Mouse (Mus musculus): Measurements from ENCODE around the gene Ear2. TPM values are rescaled to one million over a fixed set of nuclear protein-coding genes. Genes with fewer than 3 reads are reported as not detected.
"Not testable (repeated sequence)": the region's sequence is repeated elsewhere in the genome, so short reads cannot be mapped to it uniquely, and the experiment has no call there.

Ear2 gene
- total RNA-seq (2021): under 1 TPM in 1 of 2 experiments, not detected in 1; 0.89 TPM

DNA sequence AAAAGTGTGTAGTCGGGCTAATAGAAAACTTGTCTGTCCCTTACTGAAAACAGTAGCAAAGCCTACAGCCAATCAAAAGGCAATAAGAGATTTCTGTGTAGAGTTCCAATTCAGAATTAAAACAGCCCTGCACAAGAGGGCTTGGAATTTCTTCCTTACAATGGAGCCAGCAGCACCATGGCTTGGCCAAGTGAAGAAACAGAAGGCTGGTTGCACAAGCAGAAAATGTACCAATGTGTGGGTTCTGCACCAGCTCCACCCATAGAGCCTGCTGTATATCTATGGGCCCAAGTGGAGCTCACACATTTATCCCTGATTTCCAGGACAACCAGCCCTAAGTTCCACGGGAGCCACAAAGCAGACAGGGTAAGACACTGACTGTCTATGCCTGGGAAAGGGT lies at the start of gene Ear2:
TSS of gene Ear2 (plus strand) at position 301 of the 400 bp plus-strand sequence.
- intact Hi-C loops (cut with DNase I); DNase-seq: not testable (repeated sequence)

DNA sequence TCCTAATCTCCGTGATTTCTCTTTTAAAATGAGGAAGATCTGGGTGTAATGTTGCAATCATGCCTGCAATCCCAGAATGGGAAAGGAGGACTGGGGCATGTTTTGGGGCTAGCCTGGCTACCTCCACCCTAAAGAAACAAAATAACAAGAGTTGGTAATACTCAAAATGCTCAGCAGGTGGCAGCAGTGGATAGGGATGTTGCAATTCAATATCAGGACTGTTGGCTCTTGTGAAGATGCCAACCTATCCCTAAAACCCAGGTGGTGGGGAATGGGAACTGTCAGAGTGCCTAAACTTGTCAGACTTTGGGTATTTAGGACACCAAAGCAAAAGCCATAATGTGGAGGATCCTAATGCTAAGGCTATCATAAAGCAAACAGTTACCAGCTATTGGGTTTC lies 34.6 kb upstream of the Ear2 start:
- DNase-seq: peak in 1 of 2 experiments; percentile 2
- intact Hi-C loops (cut with DNase I): not testable (repeated sequence)

DNA sequence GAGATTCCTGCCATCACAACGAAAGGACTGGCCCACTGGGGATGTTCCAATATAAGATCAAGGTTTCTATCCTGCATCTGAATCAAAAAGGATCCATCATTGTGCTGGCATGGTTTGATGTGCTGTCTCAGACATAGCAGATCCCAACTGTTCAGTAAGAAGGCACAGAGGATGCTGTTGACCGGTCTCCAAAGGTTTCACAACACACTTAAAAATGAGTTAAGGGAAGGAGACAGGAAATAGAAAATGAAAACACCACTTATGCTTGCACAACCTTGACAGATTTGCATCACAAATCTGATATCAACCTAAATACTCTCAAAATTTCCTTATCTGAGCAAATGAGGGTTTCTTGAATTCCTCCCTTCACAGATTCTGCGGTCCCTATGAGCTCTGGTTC lies 31.9 kb upstream of the Ear2 start:
- intact Hi-C loops (cut with DNase I); DNase-seq: not testable (repeated sequence)

- intact Hi-C loops (cut with DNase I); DNase-seq: not testable (repeated sequence)
Measured at GRCm38 (mm10) chr14:44077785-44078341, 24.6 kb upstream of the Ear2 start.

DNA sequence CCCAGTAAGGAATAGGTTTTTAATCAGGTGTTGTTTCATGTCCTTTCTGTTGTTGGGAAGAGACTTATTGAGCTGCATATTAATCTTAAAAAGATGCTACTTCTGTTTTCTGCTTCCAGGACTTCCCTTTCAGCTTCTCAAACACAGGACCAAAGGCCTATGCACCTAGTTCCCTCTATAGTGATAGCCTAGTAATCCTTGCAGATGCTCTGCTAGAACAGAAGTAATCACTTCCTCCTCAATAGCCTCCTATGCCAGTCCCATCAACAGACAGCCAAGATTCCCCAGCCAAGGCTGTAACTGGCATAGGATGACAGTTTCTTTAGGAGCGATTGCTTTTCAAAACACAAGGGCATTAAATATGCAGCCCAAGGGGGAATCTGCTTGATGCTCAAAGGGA lies 15.9 kb upstream of the Ear2 start:
- DNase-seq; intact Hi-C loops (cut with DNase I): not testable (repeated sequence)

DNA sequence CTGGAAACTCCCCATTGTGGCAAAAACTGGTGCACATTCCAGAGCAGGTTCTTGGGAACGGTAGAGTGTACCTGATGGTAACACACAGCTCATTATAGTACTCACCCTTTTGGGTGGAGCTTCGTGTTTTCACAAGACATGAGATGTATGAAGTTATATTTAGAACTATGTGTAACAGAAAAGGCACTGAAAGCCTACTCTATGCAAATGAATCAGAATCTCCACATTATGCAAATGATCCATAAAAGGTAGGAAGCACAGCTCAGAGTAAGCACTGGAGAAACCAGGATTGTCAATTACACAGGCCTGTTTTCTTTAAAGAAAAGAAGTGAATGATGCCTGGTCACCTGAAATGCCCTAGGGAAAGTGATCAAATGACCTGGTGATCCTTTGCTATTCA lies 14.9 kb upstream of the Ear2 start:
- not testable (repeated sequence) for DNase-seq

DNA sequence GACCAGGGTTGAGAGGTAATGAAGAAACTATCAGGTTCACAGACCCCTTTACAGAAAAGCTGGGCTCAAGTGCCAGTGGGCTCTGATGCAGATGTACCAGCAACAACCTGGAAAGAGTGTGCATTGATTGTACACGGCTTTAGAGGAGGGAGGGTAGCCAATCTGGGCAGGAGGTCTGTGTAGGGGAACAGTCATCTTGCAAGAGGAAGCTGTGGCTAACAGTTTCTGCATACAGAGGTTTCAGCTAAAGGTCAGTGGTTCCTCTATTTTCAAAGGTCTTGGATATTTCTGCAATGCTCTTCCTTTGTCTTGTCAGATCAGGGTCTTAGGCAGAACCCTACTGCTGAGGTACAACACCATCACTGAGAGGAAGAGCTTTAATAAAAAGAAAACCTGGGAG lies 10.9 kb upstream of the Ear2 start:
- intact Hi-C loops (cut with DNase I): not testable (repeated sequence)
- peak in 1 of 2 experiments; percentile 2 for DNase-seq

More for the DNA sequence above, 14.9 kb upstream of the Ear2 start:
- intact Hi-C loops (cut with DNase I): not testable (repeated sequence)

DNA sequence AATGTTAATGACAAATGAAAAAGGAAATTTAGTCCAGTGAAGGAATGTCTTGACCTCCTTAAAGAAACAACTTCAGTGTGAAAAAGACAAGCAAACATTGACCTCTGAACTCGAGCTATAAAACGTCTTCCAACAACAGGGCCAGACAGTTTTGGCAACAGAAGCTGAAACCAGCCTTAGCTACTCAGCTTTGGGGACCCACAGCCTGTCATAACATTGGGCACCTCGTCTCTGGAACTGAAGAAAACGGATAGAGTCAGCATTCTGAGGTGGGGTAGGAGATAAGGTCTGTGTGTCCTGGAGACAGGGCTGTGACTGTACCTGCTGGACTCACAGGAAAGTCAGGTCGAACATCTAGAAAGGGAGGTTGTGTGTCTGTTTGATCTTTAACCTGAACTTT lies 8.0 kb upstream of the Ear2 start:
- DNase-seq; intact Hi-C loops (cut with DNase I): not testable (repeated sequence)

DNA sequence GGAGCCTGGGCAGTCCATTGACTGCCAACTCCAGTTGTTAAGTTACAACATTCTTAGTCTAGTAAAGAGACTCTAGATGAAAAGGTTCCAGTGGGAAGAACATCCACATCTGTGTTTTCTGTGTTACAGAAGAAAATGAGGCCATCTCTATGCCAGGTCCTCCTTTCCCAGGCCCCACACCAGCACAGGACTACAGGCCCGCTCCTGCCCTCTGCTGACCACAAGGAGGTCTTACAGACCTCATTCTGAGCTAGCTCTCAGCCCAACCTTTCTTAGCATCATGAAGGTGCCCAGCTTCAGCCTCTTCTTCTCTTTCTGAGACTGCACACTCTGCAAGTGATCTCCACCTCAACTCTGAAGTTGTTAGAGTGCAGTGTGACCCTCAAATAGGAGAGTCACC lies 2.4 kb upstream of the Ear2 start:
- intact Hi-C loops (cut with DNase I): not testable (repeated sequence)

GRCm38 (mm10) chr14:44110981-44111380 lies 8.5 kb downstream of the Ear2 start:
- DNase-seq: no peak
- intact Hi-C loops (cut with DNase I): no loop called here

More for the DNA sequence above, 2.4 kb upstream of the Ear2 start:
- not testable (repeated sequence) for DNase-seq

GRCm38 (mm10) chr14:44123551-44123950 lies 21.1 kb downstream of the Ear2 start, which contains the start of gene Gm3327:
Gene Gm3327 (plus strand): TSS chr14:44123851.
- DNase-seq; intact Hi-C loops (cut with DNase I): not testable (repeated sequence)

Other genes starting within 250 kb of the Ear2 start
- gene Ear1, start 227.1 kb upstream of the Ear2 start, total RNA-seq (2021): not detected
- not detected for gene Ear10, start 179.1 kb upstream of the Ear2 start, total RNA-seq (2021)
- gene Gm8113, start 177.3 kb upstream of the Ear2 start, total RNA-seq (2021): 1 to 10 TPM; 3.7 to 4.7 TPM
- not detected for gene Ang5, start 145.6 kb upstream of the Ear2 start, total RNA-seq (2021)
- gene Ang6, start 100.4 kb upstream of the Ear2 start, total RNA-seq (2021): not detected
- gene Gm3327, start 21.2 kb downstream of the Ear2 start, total RNA-seq (2021): not detected
- gene Gm8212, start 95.0 kb downstream of the Ear2 start, total RNA-seq (2021): not detected
- not detected for gene 4930503E14Rik, start 110.6 kb downstream of the Ear2 start, total RNA-seq (2021)
- not detected for gene Gm8220, start 182.9 kb downstream of the Ear2 start, total RNA-seq (2021)
- not detected for gene Gm5930, start 235.9 kb downstream of the Ear2 start, total RNA-seq (2021)

Data from heart, postnatal 36 days (tissue).